Mouse (Mus musculus) ES-Bruce4 (cell line): Measurements from ENCODE around the gene Brca1. TPM values are rescaled to one million over a fixed set of nuclear protein-coding genes. Genes with fewer than 3 reads are reported as not detected.
A peak's percentile ranks its signal among the peaks of the same experiment; 100 is the strongest.

Experiments
- H3K27ac ChIP-seq: 2 replicates; pipeline ENCODE4 v1.5.1; 2012; ENCODE audit warnings: low read length, inconsistent platforms; ENCODE audit not compliant: insufficient read depth
- H3K27me3 ChIP-seq: 2 replicates; pipeline ENCODE4 v1.6.1; 2012; ENCODE audit warnings: mild to moderate bottlenecking, low read length, inconsistent platforms; ENCODE audit not compliant: control insufficient read depth, poor library complexity, insufficient read depth, severe bottlenecking
- H3K36me3 ChIP-seq: 2 replicates; pipeline ENCODE4 v1.6.1; 2012; ENCODE audit warnings: inconsistent platforms, mild to moderate bottlenecking, low read length, moderate library complexity; ENCODE audit not compliant: control insufficient read depth, poor library complexity, insufficient read depth, severe bottlenecking
- H3K4me1 ChIP-seq: one replicate; pipeline ENCODE4 v1.8.1; 2011; ENCODE audit warnings: low read length; ENCODE audit not compliant: control insufficient read depth, insufficient read depth
- H3K4me3 ChIP-seq: 2 replicates; pipeline ENCODE4 v1.5.1; 2011; ENCODE audit warnings: low read depth, mild to moderate bottlenecking, low read length
- H3K9ac ChIP-seq: 2 replicates; pipeline ENCODE4 v1.6.1; 2012; ENCODE audit warnings: low read depth, mild to moderate bottlenecking, inconsistent platforms; ENCODE audit not compliant: poor library complexity, severe bottlenecking
- H3K9me3 ChIP-seq: replicated peaks from 2 replicates; pipeline ENCODE4 v1.6.1; 2012; ENCODE audit warnings: mild to moderate bottlenecking, low read length, inconsistent platforms; ENCODE audit not compliant: control insufficient read depth, poor library complexity, insufficient read depth, severe bottlenecking
- CTCF ChIP-seq: IDR thresholded peaks from one replicate; pipeline ENCODE4 v1.8.1; 2011; ENCODE audit warnings: low read depth, low read length
- EP300 ChIP-seq: IDR thresholded peaks from 2 replicates; pipeline ENCODE4 v1.6.1; 2011; ENCODE audit warnings: low read depth, low read length; ENCODE audit not compliant: insufficient read depth
- POLR2A ChIP-seq: IDR thresholded peaks from one replicate; pipeline ENCODE4 v1.8.1; 2011; ENCODE audit warnings: low read length; ENCODE audit not compliant: insufficient read depth
- polyA plus RNA-seq: library from polyadenylated mRNA; stranded (reverse); fragments of >200 nt; gene quantifications from 2 replicates; pipeline ENCODE4 v1.2.4, GENCODE M21; 2011; ENCODE audit warnings: low read depth; ENCODE audit not compliant: missing spikeins, insufficient read depth, insufficient read length

Brca1 gene
- polyA plus RNA-seq, 1 experiment, result 68.2 TPM

GRCm38 (mm10) chr11:101465869-101466551, 85.7 kb downstream of the Brca1 start, which contains the start of gene Vat1:
Vat1 (minus strand) TSS chr11:101466230.
- peak within 1 kb of the TSS; percentile 82 for H3K27ac ChIP-seq
- peak within 1 kb of the TSS; percentile 76 for H3K4me3 ChIP-seq
- H3K27me3 ChIP-seq, result no peaks in the 10 kb centered on the region
- H3K9me3 ChIP-seq, result no peaks in the 10 kb centered on the region
- TF ChIP-seq CTCF (no peak), POLR2A (peak; percentile 12)
- H3K4me1 ChIP-seq, result peaks cover 10% of the 10 kb centered on the region
- H3K36me3 ChIP-seq, result peaks cover 11% of the 10 kb centered on the region; the same call in 1 of the 2 replicates
- H3K9ac ChIP-seq, result peak within 1 kb of the TSS; percentile 78

- Histone ChIP-seq H3K4me3 (peak overlapping the region; percentile 76), H3K9me3 (no peaks in the 10 kb centered on the region), H3K36me3 (peaks cover 11% of the 10 kb centered on the region; the same call in 1 of the 2 replicates), H3K4me1 (peaks cover 9% of the 10 kb centered on the region), H3K27me3 (no peaks in the 10 kb centered on the region), H3K9ac (peak overlapping the region; percentile 78), H3K27ac (peak overlapping the region; percentile 82)
- TF ChIP-seq POLR2A, result no peak
- peak; percentile 55; the same call in 1 of the 2 replicates for TF ChIP-seq EP300
- TF ChIP-seq CTCF, result no peak
Observed at GRCm38 (mm10) chr11:101465101-101465868, 86.5 kb downstream of the Brca1 start.

GRCm38 (mm10) chr11:101464211-101465100, 87.3 kb downstream of the Brca1 start, which contains the start of gene Rnd2:
Rnd2 (plus strand) TSS chr11:101464999.
- H3K27ac ChIP-seq, result peak within 1 kb of the TSS; percentile 82
- TF ChIP-seq EP300, result 0 out of 2 replicates have a peak, but pooled peaks have one; percentile 39
- no peak for TF ChIP-seq POLR2A
- H3K9me3 ChIP-seq, result no peaks in the 10 kb centered on the region
- H3K27me3 ChIP-seq, result no peaks in the 10 kb centered on the region
- peaks cover 9% of the 10 kb centered on the region for H3K4me1 ChIP-seq
- peak within 1 kb of the TSS; percentile 78 for H3K9ac ChIP-seq
- H3K36me3 ChIP-seq, result peaks cover 11% of the 10 kb centered on the region; the same call in 1 of the 2 replicates
- peak within 1 kb of the TSS; percentile 76 for H3K4me3 ChIP-seq

GRCm38 (mm10) chr11:101462583-101463440, 88.9 kb downstream of the Brca1 start:
- Histone ChIP-seq H3K4me1 (peaks cover 14% of the 10 kb centered on the region), H3K9ac (no peak overlapping the region), H3K27me3 (no peaks in the 10 kb centered on the region), H3K9me3 (no peaks in the 10 kb centered on the region), H3K4me3 (no peak overlapping the region), H3K27ac (no peak overlapping the region), H3K36me3 (peaks cover 11% of the 10 kb centered on the region; the same call in 1 of the 2 replicates)
- TF ChIP-seq EP300, result no peak

- peaks cover 13% of the 10 kb centered on the region for H3K4me1 ChIP-seq
- no peak for TF ChIP-seq EP300
- TF ChIP-seq POLR2A, result no peak
- no peak for TF ChIP-seq CTCF
- peaks cover 11% of the 10 kb centered on the region; the same call in 1 of the 2 replicates for H3K36me3 ChIP-seq
- H3K4me3 ChIP-seq, result no peak overlapping the region
- H3K9me3 ChIP-seq, result no peaks in the 10 kb centered on the region
- H3K27me3 ChIP-seq, result no peaks in the 10 kb centered on the region
- no peak overlapping the region for H3K9ac ChIP-seq
- no peak overlapping the region for H3K27ac ChIP-seq
Observed at GRCm38 (mm10) chr11:101462141-101462540, 89.6 kb downstream of the Brca1 start.
